In the genomic region with DNA sequence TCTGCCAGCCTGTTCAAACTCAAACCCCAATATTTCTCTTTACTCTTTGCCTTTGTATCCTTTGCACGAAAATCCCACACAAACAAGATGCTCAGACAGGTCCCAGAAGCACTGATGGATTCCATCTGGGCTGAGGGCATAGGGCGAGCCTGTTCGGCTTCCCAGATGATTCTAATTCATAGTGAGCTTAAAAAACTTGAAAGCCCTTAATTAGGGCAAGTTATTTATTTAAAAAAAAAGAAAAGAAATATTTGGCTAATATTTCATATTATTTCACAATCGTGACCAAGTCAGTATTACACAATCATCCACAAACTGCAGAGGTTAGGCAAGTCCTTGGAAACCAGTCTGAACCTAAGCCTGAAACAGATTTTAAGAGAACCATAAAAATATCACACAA, we compare ENCODE assay signal across 10 mouse cellular contexts.
DNase-seq lines count a peak whose midpoint lies in the region; ATAC-seq lines count a peak whose summit lies in the region.
"Had no signal": no experiment of that assay in that cellular context is flagged by ENCODE, and none has a peak within 500 bp of the region (broad histone marks: within the 10 kb centered on the region; RNA-seq: fewer than 3 reads in every experiment).

No protein-coding gene starts in this region.

- H3K4me1 ChIP-seq in heart, embryonic 12.5 days (replicated peaks), result no peaks in the 10 kb centered on the region
- H3K4me1 ChIP-seq in lung, embryonic 15.5 days, result 0 out of 2 replicates have a peak, but pooled peaks cover 4% of the 10 kb centered on the region
- H3K4me1 ChIP-seq in liver, embryonic 12.5 days, result no peaks in the 10 kb centered on the region
- H3K4me1 ChIP-seq: heart, embryonic 15.5 days had no signal

- no peaks in the 10 kb centered on the region for H3K36me3 ChIP-seq in heart, embryonic 12.5 days
- no peaks in the 10 kb centered on the region for H3K36me3 ChIP-seq in lung, embryonic 15.5 days
- H3K36me3 ChIP-seq in liver, embryonic 12.5 days, result no peaks in the 10 kb centered on the region
- H3K36me3 ChIP-seq: embryonic facial prominence, embryonic 13.5 days; heart, embryonic 15.5 days had no signal

- no peak overlapping the region for H3K4me2 ChIP-seq in heart, embryonic 12.5 days
- H3K4me2 ChIP-seq in lung, embryonic 15.5 days, result no peak overlapping the region
- no peak overlapping the region for H3K4me2 ChIP-seq in liver, embryonic 12.5 days
- H3K4me2 ChIP-seq: embryonic facial prominence, embryonic 13.5 days; heart, embryonic 15.5 days had no signal

- ATAC-seq in heart, embryonic 12.5 days (ENCODE audit: insufficient number of reproducible peaks, low FRiP score), result no peak
- ATAC-seq in granulocyte monocyte progenitor cell, adult 5-6 weeks (replicated peaks; ENCODE audit: poor library complexity, severe bottlenecking), result peak; percentile 95
- peak; percentile 82 for ATAC-seq in lung, embryonic 15.5 days (ENCODE audit: borderline replicate concordance, extremely low read depth, low FRiP score, low TSS enrichment)
- ATAC-seq in liver, embryonic 12.5 days, result no peak

- DNase-seq in heart, adult 11 months, result peak; percentile 95
- peak; percentile 78 for DNase-seq in NIH3T3 (ENCODE audit: low read depth)
- no peak for DNase-seq in thymus, postnatal 14 days
- no peak for DNase-seq in cerebellum, postnatal 36 days

- peaks cover 3% of the 10 kb centered on the region; the same call in 1 of the 2 replicates for H3K9me3 ChIP-seq in heart, embryonic 12.5 days (replicated peaks)
- no peaks in the 10 kb centered on the region for H3K9me3 ChIP-seq in lung, embryonic 15.5 days
- H3K9me3 ChIP-seq in liver, embryonic 12.5 days (replicated peaks), result no peaks in the 10 kb centered on the region
- H3K9me3 ChIP-seq: heart, embryonic 15.5 days had no signal

- H3K27me3 ChIP-seq in heart, embryonic 12.5 days (replicated peaks), result no peaks in the 10 kb centered on the region
- H3K27me3 ChIP-seq in lung, embryonic 15.5 days, result no peaks in the 10 kb centered on the region
- H3K27me3 ChIP-seq in liver, embryonic 12.5 days (replicated peaks), result no peaks in the 10 kb centered on the region
- H3K27me3 ChIP-seq: embryonic facial prominence, embryonic 13.5 days; heart, embryonic 15.5 days had no signal

- 67% methylated on average over 4 of the region's 4 CpGs for WGBS in heart, embryonic 12.5 days
- WGBS in lung, embryonic 15.5 days, result 30% methylated on average over 4 of the region's 4 CpGs
- 53% methylated on average over 4 of the region's 4 CpGs for WGBS in liver, embryonic 12.5 days (ENCODE audit: insufficient replicate concordance)

- H3K27ac ChIP-seq in heart, embryonic 12.5 days (ENCODE audit: poor library complexity, severe bottlenecking), result no peak overlapping the region
- H3K27ac ChIP-seq in lung, embryonic 15.5 days, result peak overlapping the region; percentile 21; the same call in 1 of the 2 replicates
- H3K27ac ChIP-seq in liver, embryonic 12.5 days, result no peak overlapping the region
- H3K27ac ChIP-seq: embryonic facial prominence, embryonic 13.5 days; heart, embryonic 15.5 days had no signal

- H3K9ac ChIP-seq in heart, embryonic 12.5 days, result no peak overlapping the region
- no peak overlapping the region for H3K9ac ChIP-seq in lung, embryonic 15.5 days
- H3K9ac ChIP-seq in liver, embryonic 12.5 days, result no peak overlapping the region
- H3K9ac ChIP-seq: embryonic facial prominence, embryonic 13.5 days; heart, embryonic 15.5 days had no signal

- H3K4me3 ChIP-seq in heart, embryonic 12.5 days, result no peak overlapping the region
- H3K4me3 ChIP-seq in lung, embryonic 15.5 days, result no peak overlapping the region
- H3K4me3 ChIP-seq in liver, embryonic 12.5 days, result no peak overlapping the region
- H3K4me3 ChIP-seq: embryonic facial prominence, embryonic 13.5 days; heart, embryonic 15.5 days had no signal

Comparison
In these comparisons a context has a peak if more than half of its experiments do, and no peak if none do; other contexts are left out.
1. DNase-seq: peak in heart, adult 11 months (single experiment) and NIH3T3 (single experiment); none in thymus, postnatal 14 days (single experiment) and cerebellum, postnatal 36 days (0 of 2).
2. ATAC-seq: peak in granulocyte monocyte progenitor cell, adult 5-6 weeks (single experiment) and lung, embryonic 15.5 days (single experiment); none in heart, embryonic 12.5 days (single experiment) and liver, embryonic 12.5 days (single experiment).